In the genomic region with DNA sequence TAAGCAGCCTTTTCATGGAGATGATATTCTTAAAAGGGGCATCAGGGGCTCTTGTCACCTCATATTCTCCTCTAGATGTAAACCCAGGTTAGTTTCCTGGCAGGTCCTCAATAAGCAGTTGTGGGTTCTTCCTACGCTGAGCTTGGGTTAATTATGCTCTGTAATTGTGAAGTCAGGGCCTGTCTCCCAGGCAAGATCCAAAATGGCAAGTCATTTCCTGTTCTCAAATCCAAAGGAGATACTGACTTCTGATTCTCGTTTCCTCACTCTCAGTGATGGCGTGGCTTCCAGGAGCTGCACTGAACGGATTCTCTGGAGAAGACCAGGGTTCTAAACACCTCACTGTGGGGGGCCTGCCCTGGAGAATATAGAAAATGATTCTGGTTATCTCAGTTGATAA, we compare ENCODE assay signal across 19 mouse cellular contexts.
A peak's percentile ranks its signal among the peaks of the same experiment; 100 is the strongest.
DNase-seq lines count a peak whose midpoint lies in the region; ATAC-seq lines count a peak whose summit lies in the region.
"Had no signal": no experiment of that assay in that cellular context is flagged by ENCODE, and none has a peak within 500 bp of the region (broad histone marks: within the 10 kb centered on the region; RNA-seq: fewer than 3 reads in every experiment).

No protein-coding gene starts in this region.

- no peaks in the 10 kb centered on the region for H3K9me3 ChIP-seq in heart, embryonic 14.5 days (ENCODE audit: control insufficient read depth, low read length)
- H3K9me3 ChIP-seq in kidney, embryonic 16.5 days (ENCODE audit: low read length), result no peaks in the 10 kb centered on the region
- no peaks in the 10 kb centered on the region for H3K9me3 ChIP-seq in limb, embryonic 11.5 days (ENCODE audit: control insufficient read depth, low read length)
- H3K9me3 ChIP-seq in forebrain, embryonic 12.5 days, result no peaks in the 10 kb centered on the region
- H3K9me3 ChIP-seq: hindbrain, embryonic 10.5 days; liver, embryonic 13.5 days; midbrain, embryonic 12.5 days had no signal

- no peaks in the 10 kb centered on the region for H3K36me3 ChIP-seq in heart, embryonic 14.5 days (ENCODE audit: control insufficient read depth, insufficient read depth, low read length)
- H3K36me3 ChIP-seq in kidney, embryonic 16.5 days (ENCODE audit: insufficient read depth, low read length), result no peaks in the 10 kb centered on the region
- H3K36me3 ChIP-seq in limb, embryonic 11.5 days (ENCODE audit: control insufficient read depth, insufficient read depth, low read length), result no peaks in the 10 kb centered on the region
- no peaks in the 10 kb centered on the region for H3K36me3 ChIP-seq in forebrain, embryonic 12.5 days (replicated peaks)
- H3K36me3 ChIP-seq: hindbrain, embryonic 10.5 days; liver, embryonic 13.5 days; midbrain, embryonic 12.5 days had no signal

- no peak for DNase-seq in heart, postnatal 36 days
- DNase-seq in kidney, postnatal 4 days, result no peak
- no peak for DNase-seq in limb, embryonic 11.5 days (ENCODE audit: low spot score)
- no peak for DNase-seq in c-Kit-positive CD71-positive TER-119-positive erythroid progenitor cells, embryonic 14.5 days (ENCODE audit: low spot score)
- DNase-seq: adrenal gland, adult 2 months; cerebellum, adult 11-12 months; cerebellum, postnatal 10 days; liver, embryonic 13.5 days; lung, postnatal 14 days; right cerebral cortex, postnatal 14 days had no signal

- WGBS in heart, embryonic 14.5 days, result 40% methylated on average over 4 of the region's 4 CpGs
- WGBS in kidney, embryonic 16.5 days, result 61% methylated on average over 4 of the region's 4 CpGs
- 44% methylated on average over 4 of the region's 4 CpGs for WGBS in limb, embryonic 11.5 days
- WGBS in forebrain, embryonic 12.5 days, result 72% methylated on average over 4 of the region's 4 CpGs

- no peak overlapping the region for H3K4me2 ChIP-seq in heart, embryonic 14.5 days (ENCODE audit: low read length)
- no peak overlapping the region for H3K4me2 ChIP-seq in kidney, embryonic 16.5 days (replicated peaks; ENCODE audit: low read depth, low read length)
- H3K4me2 ChIP-seq in limb, embryonic 11.5 days (ENCODE audit: low read depth, severe bottlenecking), result no peak overlapping the region
- no peak overlapping the region for H3K4me2 ChIP-seq in forebrain, embryonic 12.5 days
- H3K4me2 ChIP-seq: liver, embryonic 13.5 days; midbrain, embryonic 12.5 days had no signal

- ATAC-seq in heart, embryonic 14.5 days (ENCODE audit: insufficient number of reproducible peaks, insufficient read depth, low FRiP score, low read depth), result no peak
- ATAC-seq in kidney, embryonic 16.5 days (ENCODE audit: low FRiP score, low TSS enrichment), result no peak
- ATAC-seq in common myeloid progenitor, adult 5-6 weeks (replicated peaks; ENCODE audit: low read depth, poor library complexity, severe bottlenecking), result peak; percentile 57
- no peak for ATAC-seq in limb, embryonic 11.5 days (ENCODE audit: insufficient number of reproducible peaks, low FRiP score, low TSS enrichment, low read depth)
- no peak for ATAC-seq in forebrain, embryonic 12.5 days (ENCODE audit: low FRiP score)
- ATAC-seq: hindbrain, postnatal 0 days; intestine, embryonic 16.5 days had no signal

- H3K27ac ChIP-seq in heart, embryonic 14.5 days (replicated peaks in 1 of 2; ENCODE audit: control insufficient read depth in 1 of 2, insufficient read depth in 1 of 2, low read depth in 2 of 2, low read length in 2 of 2), result peak overlapping the region; percentile 33 to 51; a peak in 3 of 4 replicates
- 0 out of 2 replicates have a peak overlapping the region, but pooled peaks have one; percentile 10 for H3K27ac ChIP-seq in kidney, embryonic 16.5 days (ENCODE audit: low read length)
- H3K27ac ChIP-seq in limb, embryonic 11.5 days (replicated peaks; ENCODE audit: low read depth, low read length), result peak overlapping the region; percentile 59
- no peak overlapping the region for H3K27ac ChIP-seq in forebrain, embryonic 12.5 days
- H3K27ac ChIP-seq: hindbrain, embryonic 10.5 days; hindbrain, postnatal 0 days; kidney, postnatal 0 days; liver, embryonic 13.5 days; midbrain, embryonic 12.5 days had no signal

- H3K9ac ChIP-seq in heart, embryonic 14.5 days (ENCODE audit: low read length), result no peak overlapping the region
- H3K9ac ChIP-seq in kidney, embryonic 16.5 days (replicated peaks; ENCODE audit: low read length), result no peak overlapping the region
- H3K9ac ChIP-seq in limb, embryonic 11.5 days (ENCODE audit: low read length), result no peak overlapping the region
- no peak overlapping the region for H3K9ac ChIP-seq in forebrain, embryonic 12.5 days
- H3K9ac ChIP-seq: liver, embryonic 13.5 days; midbrain, embryonic 12.5 days had no signal

- peaks cover 0 to 4% of the 10 kb centered on the region in 2 experiments; a peak in 1 of 4 replicates for H3K4me1 ChIP-seq in heart, embryonic 14.5 days (ENCODE audit: control insufficient read depth in 2 of 2, insufficient read depth in 2 of 2, low read length in 2 of 2)
- H3K4me1 ChIP-seq in kidney, embryonic 16.5 days (ENCODE audit: insufficient read depth, low read length), result peaks cover 15% of the 10 kb centered on the region
- peaks cover 37% of the 10 kb centered on the region for H3K4me1 ChIP-seq in limb, embryonic 11.5 days (ENCODE audit: control insufficient read depth, insufficient read depth, low read length)
- no peaks in the 10 kb centered on the region for H3K4me1 ChIP-seq in forebrain, embryonic 12.5 days
- H3K4me1 ChIP-seq: hindbrain, embryonic 10.5 days; liver, embryonic 13.5 days; midbrain, embryonic 12.5 days had no signal

- H3K27me3 ChIP-seq in heart, embryonic 14.5 days (ENCODE audit: control insufficient read depth, insufficient read depth, low read length), result no peaks in the 10 kb centered on the region
- no peaks in the 10 kb centered on the region for H3K27me3 ChIP-seq in kidney, embryonic 16.5 days (ENCODE audit: insufficient read depth, low read length)
- H3K27me3 ChIP-seq in limb, embryonic 11.5 days (ENCODE audit: control insufficient read depth, insufficient read depth, low read length), result no peaks in the 10 kb centered on the region
- H3K27me3 ChIP-seq in forebrain, embryonic 12.5 days, result no peaks in the 10 kb centered on the region
- H3K27me3 ChIP-seq: liver, embryonic 13.5 days; midbrain, embryonic 12.5 days had no signal

- intact Hi-C loops in heart, postnatal 36 days (cut with DNase I), result no loop called here

- H3K4me3 ChIP-seq in heart, embryonic 14.5 days (ENCODE audit: control insufficient read depth in 1 of 2, insufficient read depth in 1 of 2, low read depth in 1 of 2, low read length in 2 of 2), result no peak overlapping the region
- H3K4me3 ChIP-seq in kidney, embryonic 16.5 days (ENCODE audit: low read length), result no peak overlapping the region
- H3K4me3 ChIP-seq in limb, embryonic 11.5 days (ENCODE audit: low read depth, low read length), result no peak overlapping the region
- no peak overlapping the region for H3K4me3 ChIP-seq in forebrain, embryonic 12.5 days (replicated peaks)
- H3K4me3 ChIP-seq: hindbrain, embryonic 10.5 days; liver, embryonic 13.5 days; midbrain, embryonic 12.5 days had no signal
